Mouse (Mus musculus): ENCODE measurements around the gene Sars2.
A peak's percentile ranks its signal among the peaks of the same experiment; 100 is the strongest.

The Sars2 gene

DNA sequence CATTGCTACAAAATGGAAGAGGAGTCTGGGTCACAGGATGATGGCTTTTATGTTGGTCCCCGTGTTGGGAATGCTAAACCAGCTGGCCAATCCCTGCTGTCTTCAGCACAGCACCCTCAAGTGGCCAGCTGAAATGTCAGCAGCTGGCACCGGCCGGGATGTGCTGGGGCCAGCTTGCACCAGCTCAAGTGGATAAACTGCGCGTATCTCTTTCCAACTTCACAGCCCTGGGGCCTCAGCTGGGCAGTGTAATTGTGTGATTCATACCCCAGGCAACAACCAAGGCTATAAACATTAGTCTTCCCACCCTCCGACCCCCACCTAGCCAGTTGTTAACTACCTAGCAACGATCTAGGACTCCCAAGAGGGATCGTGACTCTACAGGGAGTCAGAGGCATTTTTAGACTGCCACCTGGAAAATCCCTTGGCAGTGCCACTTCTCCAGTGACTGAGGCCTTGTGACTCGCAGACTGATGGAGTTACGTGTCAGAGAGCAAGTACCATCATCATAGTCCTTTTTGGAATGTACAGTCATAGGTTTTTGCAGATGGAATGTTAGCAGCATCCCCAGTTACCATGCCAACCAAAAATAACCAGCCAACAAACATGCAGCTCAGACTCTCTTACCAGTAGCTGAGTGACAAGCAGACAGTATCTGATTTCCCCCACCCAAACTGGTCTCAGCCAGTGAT is 14.0 kb upstream of the Sars2 start:
- peak; percentile 37 to 59 for DNase-seq

DNA sequence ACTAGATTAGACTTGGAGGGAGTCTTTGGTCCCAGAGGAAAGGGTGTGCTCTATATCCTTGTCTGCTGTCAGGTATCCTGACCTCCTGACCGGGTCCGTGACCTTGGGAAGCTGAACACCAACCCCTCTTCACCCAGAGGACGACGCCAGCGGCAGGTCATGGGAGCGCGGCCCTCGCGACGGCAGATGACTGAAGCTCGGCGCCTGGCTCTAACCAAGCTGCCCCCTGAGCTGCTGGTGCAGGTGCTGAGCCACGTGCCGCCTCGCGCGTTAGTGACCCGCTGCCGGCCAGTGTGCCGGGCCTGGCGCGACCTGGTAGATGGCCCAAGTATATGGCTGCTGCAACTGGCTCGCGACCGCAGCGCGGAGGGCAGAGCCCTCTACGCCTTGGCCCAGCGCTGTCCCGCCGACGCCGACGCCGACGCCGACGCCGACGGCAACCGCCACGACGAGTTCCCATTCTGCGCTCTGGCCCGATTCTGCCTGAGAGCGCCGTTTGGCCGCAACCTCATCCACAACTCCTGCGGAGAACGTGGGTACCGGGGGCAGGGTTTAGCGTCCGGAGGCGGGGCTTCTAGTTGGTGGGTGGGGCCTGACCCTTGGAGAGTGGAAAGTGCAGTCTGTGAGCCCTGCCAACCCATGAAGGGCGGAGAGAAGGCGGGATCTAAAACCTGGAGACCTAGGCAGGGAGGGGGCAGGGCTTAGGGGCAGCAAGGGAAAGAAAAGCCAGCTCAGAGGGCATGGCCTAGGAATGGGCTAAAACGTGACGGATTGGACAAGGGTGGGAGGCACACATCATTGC is 9.2 kb upstream of the Sars2 start:
- DNase-seq, result peak; percentile 59 to 78

- DNase-seq, result no peak
These were observed 8.6 kb upstream of the Sars2 start for GRCm38 (mm10) chr7:28733211-28733610.

DNA sequence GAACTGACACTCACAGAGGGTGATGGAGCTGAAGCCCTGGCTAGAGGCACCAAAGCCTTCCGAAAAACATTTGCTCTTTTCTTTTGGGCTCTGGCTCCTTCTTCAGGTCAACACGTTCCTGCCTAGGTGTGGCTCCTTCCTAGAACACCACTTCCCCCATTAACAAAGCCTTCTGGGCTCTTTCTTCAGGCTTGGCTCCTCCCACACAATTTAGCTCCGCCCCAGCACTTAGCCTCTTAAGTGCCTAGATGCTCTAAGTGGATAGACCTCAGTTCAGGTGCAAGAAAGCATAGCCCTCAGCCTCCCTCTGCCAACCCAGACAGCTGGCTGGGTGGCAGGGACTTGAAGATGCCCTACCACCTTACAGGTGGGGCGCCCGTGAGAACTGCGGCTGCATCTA is 6.1 kb upstream of the Sars2 start:
- no peak for DNase-seq

DNA sequence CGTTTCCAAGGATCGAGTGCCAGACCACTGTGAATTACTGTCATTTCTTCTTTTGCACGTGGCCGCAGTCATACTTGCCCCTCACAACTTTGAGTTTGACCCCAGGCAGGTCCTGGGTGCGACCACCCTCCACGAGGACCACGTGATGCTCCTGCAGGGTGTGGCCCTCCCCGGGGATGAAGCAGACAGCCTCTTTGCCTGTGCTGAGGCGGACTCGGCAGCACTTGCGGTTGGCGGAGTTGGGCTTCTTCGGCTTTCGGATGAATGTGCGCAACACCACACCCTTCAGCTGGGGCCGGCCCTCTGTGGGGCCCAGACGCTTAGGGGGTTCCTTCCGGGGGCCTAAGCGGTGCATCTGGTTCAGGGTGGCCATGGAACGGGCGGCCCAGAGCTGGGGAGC is 2.0 kb upstream of the Sars2 start:
- DNase-seq, result no peak

- DNase-seq, result no peak
These were observed 843 bp upstream of the Sars2 start for GRCm38 (mm10) chr7:28740949-28741348.

- no peak for DNase-seq
These were observed 454 bp upstream of the Sars2 start for GRCm38 (mm10) chr7:28741368-28741708.

GRCm38 (mm10) chr7:28749935-28750334 is 8.1 kb downstream of the Sars2 start:
- DNase-seq, result no peak

DNA sequence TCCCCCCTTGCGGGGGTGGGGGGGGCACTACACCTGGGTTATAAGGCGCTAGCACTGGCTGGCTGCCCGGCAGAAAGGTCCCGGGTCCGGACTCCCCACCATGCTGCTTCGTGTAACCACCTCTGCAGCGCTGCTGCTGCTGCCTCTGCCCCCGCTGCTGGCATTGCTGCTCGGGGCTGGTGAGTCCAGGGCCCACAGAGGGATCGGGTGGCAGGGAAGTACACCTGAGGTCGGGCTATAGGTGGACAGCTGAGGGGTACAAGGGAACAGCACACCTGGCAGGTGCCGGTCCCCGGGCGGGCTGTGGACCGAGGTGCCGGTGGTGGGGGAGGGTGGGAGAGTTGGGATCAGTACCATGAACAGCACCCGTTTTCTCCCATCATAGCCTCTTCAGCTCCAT is 14.3 kb downstream of the Sars2 start, which contains the start of gene Ccer2:
Ccer2 (plus strand) TSS at position 96 of the 400 bp plus-strand sequence.
- peak in 1 of 2 experiments; percentile 38 for DNase-seq

DNA sequence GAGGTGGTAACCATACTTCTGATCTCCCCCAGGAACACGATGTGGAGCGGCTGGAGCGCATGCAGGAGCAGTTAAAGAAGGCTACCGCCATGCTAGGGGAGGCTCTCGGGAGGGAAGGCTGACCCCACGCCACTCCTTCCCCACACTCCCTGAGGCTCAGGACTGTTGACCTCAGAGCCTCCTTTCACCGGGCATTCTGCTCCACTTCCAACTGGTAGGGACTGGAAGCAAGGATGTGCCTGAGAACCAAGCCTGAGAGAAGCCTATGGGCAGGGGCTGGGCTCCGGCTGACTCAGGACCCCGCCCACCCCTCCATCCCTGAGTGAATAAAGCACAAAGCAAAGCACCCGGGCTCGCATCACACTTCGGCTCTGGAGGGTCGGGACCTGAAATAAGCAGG is 16.8 kb downstream of the Sars2 start:
- no peak for DNase-seq

DNA sequence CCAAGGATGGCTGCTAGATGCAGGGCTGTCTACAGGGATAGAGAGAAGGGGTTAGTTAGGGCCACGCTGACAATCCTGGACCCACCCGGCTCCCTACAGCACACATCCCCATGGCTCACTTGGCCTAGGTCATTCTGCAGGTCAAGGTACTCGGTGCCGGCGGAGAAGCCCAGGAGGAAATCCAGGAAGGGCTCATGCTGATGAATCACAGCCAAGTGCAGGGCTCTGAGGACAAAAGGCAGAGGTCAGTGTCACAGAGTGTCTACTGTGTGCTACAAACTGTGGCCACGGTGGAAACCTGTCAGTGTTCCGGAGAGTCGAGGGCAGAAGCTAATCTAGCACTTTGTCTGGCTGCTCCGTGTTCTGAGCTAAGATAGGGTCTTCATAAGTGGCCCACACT is 20.1 kb downstream of the Sars2 start:
- DNase-seq, result no peak

GRCm38 (mm10) chr7:28765211-28765610 is 23.4 kb downstream of the Sars2 start:
- DNase-seq, result no peak

GRCm38 (mm10) chr7:28766173-28766879 is 24.5 kb downstream of the Sars2 start, which contains the start of gene Sirt2:
Gene Sirt2 (plus strand): TSS chr7:28766735.
- DNase-seq, result peak; percentile 97

- no peak for DNase-seq
These were observed 25.1 kb downstream of the Sars2 start for GRCm38 (mm10) chr7:28766910-28767309.

DNA sequence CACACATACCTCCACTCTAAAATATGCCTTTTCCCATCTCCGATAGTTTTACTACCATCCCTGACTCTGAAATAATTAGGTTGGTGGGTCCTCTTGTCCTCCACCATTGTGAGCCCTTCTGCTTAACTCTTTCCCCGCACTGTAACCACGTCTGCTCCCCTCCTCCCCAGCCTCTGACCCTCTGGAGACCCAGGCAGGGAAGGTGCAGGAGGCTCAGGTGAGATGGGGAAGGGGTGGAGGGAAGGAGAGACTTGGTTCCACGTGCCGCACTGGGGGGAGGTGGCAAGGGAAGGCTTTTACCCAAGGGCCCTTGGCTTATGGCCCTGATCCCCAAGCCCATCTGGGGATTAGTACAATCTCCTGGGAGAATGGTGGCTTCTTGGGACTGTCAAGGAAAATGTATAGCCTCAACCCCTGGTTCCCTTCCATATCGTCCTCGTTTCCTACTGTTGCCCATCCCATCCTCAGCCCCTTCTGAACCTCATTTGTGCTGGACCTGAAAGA is 25.7 kb downstream of the Sars2 start, which contains the start of gene Nfkbib:
Nfkbib (minus strand) TSS at position 51 of the 504 bp plus-strand sequence.
- DNase-seq, result peak in 1 of 2 experiments; percentile 26

GRCm38 (mm10) chr7:28769414-28769958 is 27.7 kb downstream of the Sars2 start:
- no peak for DNase-seq

GRCm38 (mm10) chr7:28770309-28770708 is 28.5 kb downstream of the Sars2 start:
- no peak for DNase-seq

- DNase-seq, result peak in 1 of 2 experiments; percentile 54
These were observed 30.1 kb downstream of the Sars2 start for GRCm38 (mm10) chr7:28771867-28772266.

DNA sequence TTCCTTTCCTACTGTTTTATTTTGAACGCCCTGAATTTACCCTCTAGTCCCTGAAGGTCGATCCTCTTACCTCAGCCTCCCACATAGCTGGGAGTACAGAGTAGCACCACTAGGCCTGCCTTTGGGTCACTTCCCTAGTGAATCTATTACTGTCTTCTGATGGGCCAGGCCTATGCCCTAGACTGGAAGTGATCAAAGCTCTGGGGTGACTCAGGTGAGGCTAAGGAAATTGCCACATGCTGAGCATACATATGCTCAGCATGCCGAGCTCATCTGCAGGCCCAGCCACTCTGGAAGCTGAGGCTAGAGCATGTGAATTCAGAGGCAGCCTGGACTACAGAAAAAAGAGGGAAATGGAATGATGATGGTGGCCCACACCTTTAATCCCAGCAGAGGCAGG is 31.4 kb downstream of the Sars2 start:
- DNase-seq, result no peak

DNA sequence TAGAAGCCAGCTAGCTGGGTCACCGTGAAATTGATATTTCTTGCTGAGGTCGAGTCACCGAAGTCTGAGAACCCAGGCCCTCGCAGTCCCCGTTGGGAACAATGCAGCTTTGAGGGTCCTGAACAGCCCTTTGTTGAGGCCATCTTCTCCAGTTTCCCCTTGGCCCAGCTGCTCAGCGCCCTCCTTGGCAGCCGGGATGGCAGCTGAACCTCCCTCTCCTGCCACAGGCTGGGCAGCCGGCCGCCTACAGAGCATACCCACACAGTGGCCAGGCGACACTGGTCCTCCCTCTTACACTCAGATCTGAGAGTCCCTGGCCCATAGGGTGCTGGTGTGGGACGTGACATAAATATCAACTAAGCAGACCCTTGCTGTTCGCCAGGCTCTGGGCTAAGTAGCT is 32.4 kb downstream of the Sars2 start:
- peak; percentile 26 to 28 for DNase-seq

DNA sequence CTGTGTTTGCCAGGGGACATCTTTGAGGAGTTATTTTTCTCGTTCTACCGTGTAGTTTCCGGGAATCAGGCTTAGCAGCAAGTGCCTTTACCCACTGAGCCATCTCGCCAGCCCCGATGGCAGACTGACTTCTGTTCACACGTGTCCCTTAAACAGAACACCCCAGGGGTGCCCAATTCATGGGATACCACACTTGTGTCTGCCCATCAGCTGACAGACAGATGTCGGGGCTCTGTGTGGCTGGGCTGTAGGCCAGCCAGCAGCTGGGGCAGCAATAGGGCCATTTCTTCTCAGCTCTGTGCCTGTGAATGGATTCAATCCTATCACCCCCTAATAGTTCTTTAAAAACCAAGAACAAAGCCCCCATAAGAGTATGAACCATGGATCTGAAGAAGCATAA is 33.3 kb downstream of the Sars2 start:
- DNase-seq, result no peak

GRCm38 (mm10) chr7:28778825-28779224 is 37.0 kb downstream of the Sars2 start:
- peak in 1 of 2 experiments; percentile 28 for DNase-seq
